Mouse (Mus musculus): ENCODE data around the gene Smn1. TPM values are rescaled to one million over a fixed set of nuclear protein-coding genes. Genes with fewer than 3 reads are reported as not detected.

The Smn1 gene
- 8.4 and 9.6 TPM in 2 replicates for polyA plus RNA-seq (2021; fragmentation: Nextera tagmentation)
- long read RNA-seq, experiment 1, partial matches to known transcripts: 1 of 5 reads
- long read RNA-seq, experiment 1, other reads (novel, unspliced or antisense): 1 of 5 reads
- long read RNA-seq, experiment 2, transcript Smn1-201 (9 exons, 1,222 nt): major isoform, 14 of 20 reads
- long read RNA-seq, experiment 2, partial matches to known transcripts: 0 of 20 reads
- long read RNA-seq, experiment 2, other reads (novel, unspliced or antisense): 5 of 20 reads

DNA sequence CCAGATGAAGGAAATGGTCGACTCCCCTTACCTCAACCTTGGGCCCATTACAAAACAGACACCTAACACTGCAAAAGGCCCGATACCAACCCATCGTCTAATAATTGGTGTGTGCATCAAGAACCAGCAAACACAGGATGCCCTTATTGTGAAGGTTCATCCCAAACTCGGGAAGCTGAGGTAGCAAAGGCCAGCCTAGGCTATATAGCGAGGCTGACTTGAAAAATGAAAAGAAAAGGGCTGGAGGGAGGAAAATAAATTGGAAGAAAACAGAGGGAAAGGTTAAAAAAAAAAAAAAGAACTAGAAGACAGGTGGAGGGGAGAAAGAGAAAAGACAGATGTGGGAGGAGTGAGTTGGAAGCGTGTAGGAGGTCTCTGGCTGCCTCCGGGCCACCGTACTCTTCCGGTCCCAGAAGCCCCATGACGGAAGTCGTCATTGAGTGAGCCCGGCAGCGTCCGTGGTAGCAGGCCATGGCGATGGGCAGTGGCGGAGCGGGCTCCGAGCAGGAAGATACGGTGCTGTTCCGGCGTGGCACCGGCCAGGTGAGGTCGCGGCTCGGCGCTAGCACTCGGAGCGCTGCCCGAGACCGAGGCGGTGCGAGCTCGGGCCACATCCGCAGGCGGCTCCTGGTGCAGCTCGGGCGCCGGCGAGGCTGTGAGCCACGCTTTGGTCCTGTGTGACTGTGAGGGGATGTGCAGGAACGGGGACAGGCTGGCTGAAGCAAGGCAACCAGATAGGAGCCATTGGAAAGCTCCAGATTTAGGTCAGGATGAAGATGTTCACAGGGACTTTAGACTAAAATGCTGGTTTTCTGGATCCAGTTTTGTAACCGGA lies at the start of gene Smn1:
TSS of gene Smn1 (plus strand) at position 430 of the 835 bp plus-strand sequence.

DNA sequence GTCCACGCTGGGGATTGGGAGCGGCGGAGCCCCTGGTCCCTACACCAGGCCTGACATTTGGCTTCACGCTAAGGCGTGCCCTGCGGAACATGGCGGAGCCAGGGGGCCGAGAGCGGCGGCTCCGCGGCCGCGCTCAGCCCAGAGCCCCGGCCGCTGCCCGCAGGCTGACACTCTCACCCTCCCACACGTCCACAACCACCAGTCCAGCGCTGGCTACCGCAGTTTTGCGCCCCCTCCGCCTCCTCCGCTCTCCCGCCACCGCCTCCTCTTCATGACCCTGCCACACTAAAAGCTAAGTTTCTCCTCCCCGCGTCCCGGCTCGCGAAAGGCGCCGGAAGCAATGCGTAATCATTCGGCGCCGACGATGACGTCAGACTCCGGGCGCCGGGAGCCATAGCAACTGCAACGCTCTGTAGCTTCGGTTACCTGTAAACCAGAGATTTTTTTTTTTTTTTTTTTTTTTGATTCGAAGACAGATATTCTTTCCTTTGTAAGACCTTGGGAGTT lies 20.9 kb upstream of the Smn1 start, which contains the start of gene Bdp1:
TSS of gene Bdp1 (minus strand) at position 323 of the 507 bp plus-strand sequence.

DNA sequence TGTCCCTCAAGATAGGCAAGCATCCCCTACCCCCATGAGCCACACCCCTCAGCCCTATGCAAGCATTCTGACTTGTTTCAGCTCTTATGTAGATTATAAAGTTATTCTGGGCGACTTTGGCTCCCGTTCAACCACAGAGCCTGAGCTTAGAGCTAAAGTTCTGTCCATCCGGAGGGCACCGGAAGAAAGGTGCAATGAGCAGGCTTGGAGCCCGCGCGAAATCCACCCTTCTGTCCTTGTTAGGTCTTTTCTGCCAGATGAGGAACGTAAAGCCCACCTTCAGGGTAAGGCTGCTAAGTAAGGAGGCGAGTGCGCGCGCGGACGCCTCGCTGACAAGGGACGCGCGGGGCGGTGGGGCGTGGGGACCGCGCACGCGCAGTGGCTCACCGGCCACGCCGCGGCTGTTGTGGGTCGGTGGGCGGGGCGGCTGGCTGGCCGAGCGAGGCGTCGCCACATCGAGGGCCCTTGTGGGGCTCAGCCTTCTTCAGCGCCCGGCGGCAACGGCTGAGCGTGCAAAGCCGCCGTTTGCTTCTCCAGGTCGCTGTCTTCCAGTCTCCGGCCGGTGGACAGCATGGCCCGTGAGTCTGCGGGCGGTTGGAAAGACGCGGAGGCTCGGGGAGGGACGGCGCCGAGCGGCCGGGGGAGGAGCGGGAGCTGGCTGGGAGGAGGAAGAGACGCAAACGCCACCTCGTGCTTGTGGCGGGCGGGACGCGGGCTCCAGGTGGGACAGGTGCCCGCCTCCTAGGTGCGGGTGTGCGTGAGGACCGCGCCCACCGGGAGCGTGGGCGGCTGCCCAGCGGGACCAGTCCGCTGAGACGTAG lies 16.8 kb upstream of the Smn1 start, which contains the start of gene Serf1:
TSS of gene Serf1 (plus strand) at position 361 of the 821 bp plus-strand sequence.

Other genes starting within 250 kb of the Smn1 start
- gene Cartpt, start 223.8 kb upstream of the Smn1 start, polyA plus RNA-seq (2021; fragmentation: Nextera tagmentation): 12.5 and 13.3 TPM in 2 replicates
- 40.8 and 42.3 TPM in 2 replicates for gene Mccc2, start 109.2 kb upstream of the Smn1 start, polyA plus RNA-seq (2021; fragmentation: Nextera tagmentation)
- gene Bdp1, start 20.8 kb upstream of the Smn1 start, polyA plus RNA-seq (2021; fragmentation: Nextera tagmentation): 3.2 and 3.3 TPM in 2 replicates
- gene Serf1, start 16.8 kb upstream of the Smn1 start, polyA plus RNA-seq (2021; fragmentation: Nextera tagmentation): 48.1 and 57.6 TPM in 2 replicates
- 0.29 and 0.30 TPM in 2 replicates for gene Naip2, start 77.2 kb downstream of the Smn1 start, polyA plus RNA-seq (2021; fragmentation: Nextera tagmentation)
- gene Naip5, start 121.5 kb downstream of the Smn1 start, polyA plus RNA-seq (2021; fragmentation: Nextera tagmentation): 0.05 and 0.06 TPM in 2 replicates
- 0.06 TPM in 1 of 2 replicates, not detected in the other for gene Naip6, start 192.8 kb downstream of the Smn1 start, polyA plus RNA-seq (2021; fragmentation: Nextera tagmentation)